ENCODE assay signal across 12 mouse cellular contexts in genomic region chr8:75063290-75063689, GRCm38 (mm10). TPM values are rescaled to one million over a fixed set of nuclear protein-coding genes. Genes with fewer than 3 reads are reported as not detected.
DNase-seq lines count a peak whose midpoint lies in the region; ATAC-seq and TF ChIP-seq lines count a peak whose summit lies in the region.
"Had no signal": no experiment of that assay in that cellular context is flagged by ENCODE, and none has a peak within 500 bp of the region (broad histone marks: within the 10 kb centered on the region; RNA-seq: fewer than 3 reads in every experiment).

No protein-coding gene starts in this region.

- 96% methylated on average over 3 of the region's 3 CpGs for WGBS in thymus, adult 2 months
- WGBS in neural tube, embryonic 15.5 days = 80% methylated on average over 3 of the region's 3 CpGs

- ATAC-seq in common myeloid progenitor, adult 5-6 weeks (replicated peaks; ENCODE audit: low read depth, poor library complexity, severe bottlenecking) = 0 out of 2 replicates have a peak, but pooled peaks have one; percentile 4
- ATAC-seq in frontal cortex, adult (ENCODE audit: low TSS enrichment) = no peak
- no peak for ATAC-seq in neural tube, embryonic 15.5 days (ENCODE audit: low FRiP score)

- H3K4me1 ChIP-seq in thymus, adult 2 months (replicated peaks; ENCODE audit: control insufficient read depth, insufficient read depth, low read length) = no peaks in the 10 kb centered on the region
- H3K4me1 ChIP-seq in neural tube, embryonic 15.5 days = no peaks in the 10 kb centered on the region

- H3K27me3 ChIP-seq in thymus, adult 2 months (ENCODE audit: control insufficient read depth, insufficient read depth, low read length) = no peaks in the 10 kb centered on the region
- H3K27me3 ChIP-seq in neural tube, embryonic 15.5 days (replicated peaks) = no peaks in the 10 kb centered on the region

- TF ChIP-seq POLR2A in thymus, adult 2 months (IDR thresholded peaks at IDR 0.05; ENCODE audit: control insufficient read depth, extremely low read depth, insufficient read depth, low read length, poor library complexity) = no peak

- H3K4me3 ChIP-seq in thymus, adult 2 months (ENCODE audit: control insufficient read depth, insufficient read depth, low read length) = no peak overlapping the region
- no peak overlapping the region for H3K4me3 ChIP-seq in neural tube, embryonic 15.5 days (replicated peaks)
- H3K4me3 ChIP-seq: myocyte had no signal

- no peak for TF ChIP-seq CTCF in thymus, adult 2 months (IDR thresholded peaks at IDR 0.05; ENCODE audit: borderline replicate concordance, control insufficient read depth, extremely low read depth, insufficient read depth, low read length, poor library complexity)

- H3K36me3 ChIP-seq in thymus, adult 2 months (ENCODE audit: control insufficient read depth, insufficient read depth, low read length) = no peaks in the 10 kb centered on the region
- H3K36me3 ChIP-seq in neural tube, embryonic 15.5 days = peaks cover 24% of the 10 kb centered on the region

- no peak overlapping the region for H3K27ac ChIP-seq in thymus, adult 2 months (ENCODE audit: control insufficient read depth, insufficient read depth, low read length)
- H3K27ac ChIP-seq in neural tube, embryonic 15.5 days (replicated peaks) = no peak overlapping the region

- H3K9me3 ChIP-seq in neural tube, embryonic 15.5 days (replicated peaks) = no peaks in the 10 kb centered on the region

- peak; percentile 20 for DNase-seq in kidney, postnatal 10 days
- DNase-seq in kidney, postnatal 14 days = no peak
- peak; percentile 35 for DNase-seq in adrenal gland, adult 8-10 months
- peak; percentile 30 for DNase-seq in heart, postnatal 4 days
- DNase-seq in thymus, adult 2 months = no peak
- DNase-seq: kidney, adult 11 months; liver; thymus, adult 18-20 months had no signal

- no peak overlapping the region for H3K4me2 ChIP-seq in neural tube, embryonic 15.5 days

- no peak overlapping the region for H3K9ac ChIP-seq in neural tube, embryonic 15.5 days (replicated peaks)

RNA-seq across cellular contexts. Expression of gene Tom1, which starts 29.8 kb away (rescaled TPM):
- 10 to 100 TPM; 37.1 to 54.3 (median 48.0) TPM for total RNA-seq in adrenal gland, adult 8-10 months (2022)
- 7.7 and 8.6 TPM in 2 replicates for total RNA-seq in common myeloid progenitor, adult 5-6 weeks (2017)
- total RNA-seq in heart, postnatal 4 days (2021) = 10 to 100 TPM; 70.7 to 73.3 TPM
- polyA plus RNA-seq in thymus, adult 2 months (2012; rRNA removed) = 31.7 and 41.9 TPM in 2 replicates
- polyA plus RNA-seq in neural tube, embryonic 15.5 days (2015; fragmentation: Nextera tagmentation; extraction: Ambion mirVana) = 44.1 and 44.4 TPM in 2 replicates

RNA-seq across cellular contexts. Expression of gene Hmox1, which starts 30.1 kb away (rescaled TPM):
- total RNA-seq in adrenal gland, adult 8-10 months (2022) = 100 to 1,000 TPM in 2 of 4 experiments, 10 to 100 TPM in 2; 37.8 to 322 (median 155) TPM
- total RNA-seq in common myeloid progenitor, adult 5-6 weeks (2017) = 2.4 and 4.8 TPM in 2 replicates
- total RNA-seq in heart, postnatal 4 days (2021) = 10 to 100 TPM; 15.0 to 16.6 TPM
- 16.6 and 21.5 TPM in 2 replicates for polyA plus RNA-seq in thymus, adult 2 months (2012; rRNA removed)
- 13.5 and 14.2 TPM in 2 replicates for polyA plus RNA-seq in neural tube, embryonic 15.5 days (2015; fragmentation: Nextera tagmentation; extraction: Ambion mirVana)

RNA-seq across cellular contexts. Expression of gene Mcm5, which starts 46.1 kb away (rescaled TPM):
- total RNA-seq in adrenal gland, adult 8-10 months (2022) = 10 to 100 TPM in 3 of 4 experiments, 1 to 10 TPM in 1; 9.8 to 13.0 (median 11.8) TPM
- total RNA-seq in common myeloid progenitor, adult 5-6 weeks (2017) = 262 and 325 TPM in 2 replicates
- total RNA-seq in heart, postnatal 4 days (2021) = 10 to 100 TPM; 68.7 to 69.5 TPM
- polyA plus RNA-seq in thymus, adult 2 months (2012; rRNA removed) = 167 and 212 TPM in 2 replicates
- polyA plus RNA-seq in neural tube, embryonic 15.5 days (2015; fragmentation: Nextera tagmentation; extraction: Ambion mirVana) = 25.7 and 66.8 TPM in 2 replicates

Comparison
In these comparisons a context has a peak if more than half of its experiments do, and no peak if none do; other contexts are left out.
1. DNase-seq: peak in kidney, postnatal 10 days (single experiment), adrenal gland, adult 8-10 months (single experiment) and heart, postnatal 4 days (single experiment); none in kidney, postnatal 14 days (single experiment) and thymus, adult 2 months (single experiment).
2. RNA of gene Mcm5, which starts 46.1 kb away (total RNA-seq): 262 to 325 TPM in common myeloid progenitor, adult 5-6 weeks and 68.7 to 69.5 TPM in heart, postnatal 4 days; 9.8 to 13.0 TPM in adrenal gland, adult 8-10 months; every median in the first group is over 4 times any median in the second.